19 mouse cellular contexts compared by ENCODE assay signal in the genomic region with DNA sequence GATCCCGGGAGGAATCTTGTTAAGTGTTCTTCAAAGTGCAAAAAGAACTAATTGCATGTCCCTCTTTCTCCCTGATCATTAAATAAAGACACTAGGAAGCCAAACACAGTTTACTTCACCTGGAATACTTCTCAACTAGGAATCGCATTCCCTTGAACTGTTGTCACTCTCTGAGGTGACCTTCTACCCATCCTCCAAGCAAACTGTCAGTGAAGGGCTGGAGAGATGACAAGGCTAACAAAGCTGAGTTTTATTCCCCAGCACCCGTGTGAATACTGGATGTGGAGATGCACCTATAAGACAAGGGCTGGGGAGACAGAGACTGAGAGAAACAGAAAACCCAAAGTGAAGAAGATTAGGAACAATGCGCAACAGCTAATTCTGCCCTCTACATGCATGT.
"Had no signal": no experiment of that assay in that cellular context is flagged by ENCODE, and none has a peak within 500 bp of the region (broad histone marks: within the 10 kb centered on the region; RNA-seq: fewer than 3 reads in every experiment).

No protein-coding gene starts in this region.

- DNase-seq: gastrocnemius, adult 2 months; gastrocnemius, postnatal 10 days; gastrocnemius, postnatal 36 days; heart, postnatal 36 days; layer of hippocampus, adult 9-11 months; layer of hippocampus, postnatal 36 days; liver; liver, embryonic 13.5 days had no signal

- H3K4me1 ChIP-seq: liver, embryonic 13.5 days; liver, embryonic 15.5 days had no signal

- ATAC-seq: intestine, embryonic 16.5 days had no signal

- H3K9me3 ChIP-seq: heart, embryonic 10.5 days; hindbrain, embryonic 15.5 days; kidney, embryonic 15.5 days; liver, embryonic 13.5 days; liver, embryonic 15.5 days had no signal

- H3K4me2 ChIP-seq: hindbrain, embryonic 13.5 days; hindbrain, embryonic 15.5 days; kidney, embryonic 15.5 days; limb, embryonic 12.5 days; liver, embryonic 13.5 days; liver, embryonic 15.5 days had no signal

- H3K36me3 ChIP-seq: heart, embryonic 10.5 days; heart, embryonic 12.5 days; hindbrain, embryonic 13.5 days; hindbrain, embryonic 15.5 days; kidney, embryonic 15.5 days; limb, embryonic 10.5 days; limb, embryonic 12.5 days; liver, embryonic 13.5 days; liver, embryonic 15.5 days had no signal

- H3K27me3 ChIP-seq: heart, embryonic 12.5 days; hindbrain, embryonic 13.5 days; hindbrain, embryonic 15.5 days; kidney, embryonic 15.5 days; limb, embryonic 12.5 days; liver, embryonic 13.5 days; liver, embryonic 15.5 days had no signal

- H3K4me3 ChIP-seq: gastrocnemius, adult 2 months; heart, embryonic 10.5 days; heart, embryonic 12.5 days; hindbrain, embryonic 13.5 days; hindbrain, embryonic 15.5 days; kidney, embryonic 15.5 days; left cerebral cortex, adult 2 months; limb, embryonic 10.5 days; limb, embryonic 12.5 days; liver, embryonic 13.5 days; liver, embryonic 15.5 days had no signal

- H3K27ac ChIP-seq: heart, embryonic 10.5 days; hindbrain, embryonic 13.5 days; hindbrain, embryonic 15.5 days; kidney, embryonic 15.5 days; kidney, postnatal 0 days; left cerebral cortex, adult 2 months; limb, embryonic 12.5 days; liver, embryonic 13.5 days; liver, embryonic 15.5 days had no signal

- H3K9ac ChIP-seq: heart, embryonic 12.5 days; hindbrain, embryonic 13.5 days; hindbrain, embryonic 15.5 days; kidney, embryonic 15.5 days; limb, embryonic 12.5 days; liver, embryonic 13.5 days; liver, embryonic 15.5 days had no signal
